Mouse (Mus musculus) mesoderm, embryonic 11.5 days (tissue): Measurements from ENCODE around the gene Dclre1a.

Source experiments
- DNase-seq: peaks from one replicate; pipeline ENCODE4 v3.0.0-alpha.2; 2012; ENCODE audit warnings: low read depth, low spot score

Gene Dclre1a

GRCm38 (mm10) chr19:56547456-56548229 is at the start of gene Dclre1a:
Gene Dclre1a, minus strand, starts transcription at chr19:56548222.
- DNase-seq: peak; percentile 63

DNA sequence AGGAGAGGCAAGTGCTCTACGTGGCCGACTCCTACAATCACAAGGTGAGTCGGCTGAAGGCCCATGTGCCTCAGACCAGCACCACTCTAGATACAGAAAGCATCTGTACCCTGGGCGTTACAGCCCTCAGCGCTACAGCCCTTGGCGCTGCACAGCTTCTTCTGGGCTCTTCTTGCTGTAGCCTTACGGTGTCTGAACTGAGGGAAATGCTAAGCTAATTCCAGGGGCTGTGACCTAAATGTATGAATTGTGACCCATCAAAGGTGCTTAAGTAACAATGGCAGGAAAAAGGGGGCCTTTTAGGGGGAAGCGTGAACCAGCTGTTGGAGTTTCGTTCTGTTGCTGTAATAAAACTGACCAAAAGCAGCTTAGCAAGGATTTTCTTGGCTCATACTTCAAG is 44.5 kb upstream of the Dclre1a start:
- no peak for DNase-seq

GRCm38 (mm10) chr19:56590250-56590649 is 42.2 kb upstream of the Dclre1a start:
- no peak for DNase-seq

GRCm38 (mm10) chr19:56589455-56589854 is 41.4 kb upstream of the Dclre1a start:
- DNase-seq: no peak

- no peak for DNase-seq
These were observed 41.0 kb upstream of the Dclre1a start for GRCm38 (mm10) chr19:56589008-56589407.

GRCm38 (mm10) chr19:56588205-56588626 is 40.2 kb upstream of the Dclre1a start:
- DNase-seq: no peak

- no peak for DNase-seq
These were observed 38.3 kb upstream of the Dclre1a start for GRCm38 (mm10) chr19:56586320-56586719.

DNA sequence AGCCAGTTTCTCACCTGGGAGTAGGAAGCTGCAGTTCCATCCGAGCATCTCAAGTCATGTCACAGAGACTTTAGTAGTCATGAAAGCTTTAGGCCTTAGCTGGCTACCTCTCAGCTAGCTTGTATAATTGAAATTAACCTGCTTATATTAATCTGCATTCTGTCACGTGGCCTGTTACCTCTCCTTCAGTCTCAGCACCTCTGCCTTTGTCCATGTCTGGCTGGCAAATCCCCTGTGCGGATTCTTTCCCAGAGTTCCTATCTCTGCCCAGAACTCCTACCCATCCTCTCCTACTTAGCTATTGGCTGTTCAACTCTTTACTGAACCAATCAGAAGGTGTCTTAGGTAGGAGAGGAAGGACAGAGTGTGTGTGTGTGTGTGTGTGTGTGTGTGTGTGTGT is 36.3 kb upstream of the Dclre1a start:
- DNase-seq: no peak

- no peak for DNase-seq
These were observed 35.8 kb upstream of the Dclre1a start for GRCm38 (mm10) chr19:56583785-56584184.

DNA sequence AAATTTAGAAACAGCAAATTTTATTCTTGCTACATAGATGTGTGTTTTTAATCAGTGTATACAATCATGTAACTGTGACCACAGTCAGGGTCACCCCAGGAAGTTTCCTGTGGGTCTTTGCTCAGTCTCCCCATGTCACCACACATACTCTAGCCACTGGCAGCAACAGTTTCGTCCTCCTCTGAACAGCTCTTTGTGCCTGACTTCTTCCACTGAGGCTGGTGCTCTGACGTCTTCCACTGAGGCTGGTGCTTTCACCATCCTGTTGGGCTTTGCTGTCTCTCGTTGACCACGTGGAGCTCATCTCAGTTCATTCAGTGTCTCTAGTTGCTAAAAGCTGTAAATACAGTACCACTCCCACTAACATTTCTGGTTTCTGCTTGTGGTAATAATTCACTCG is 34.0 kb upstream of the Dclre1a start:
- DNase-seq: no peak

DNA sequence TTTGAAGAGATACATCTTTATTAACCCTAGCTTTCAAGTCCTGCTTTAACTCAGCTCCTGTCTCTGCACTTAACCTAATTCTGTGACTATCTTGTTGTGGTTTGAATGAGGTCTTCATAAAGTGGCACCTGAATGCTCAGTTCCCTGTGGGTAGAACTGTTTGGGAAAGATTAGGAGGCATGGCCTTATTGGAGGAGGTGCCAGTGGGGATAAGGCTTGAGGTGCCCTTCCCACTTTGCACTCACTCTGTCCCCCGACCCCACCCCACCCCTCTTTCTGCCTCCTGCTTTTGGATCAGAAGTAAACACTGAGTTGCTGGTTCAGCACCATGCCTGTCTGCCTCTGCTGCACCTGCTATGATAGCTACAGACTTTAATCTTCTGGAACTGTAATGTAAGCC is 29.8 kb upstream of the Dclre1a start:
- no peak for DNase-seq

DNA sequence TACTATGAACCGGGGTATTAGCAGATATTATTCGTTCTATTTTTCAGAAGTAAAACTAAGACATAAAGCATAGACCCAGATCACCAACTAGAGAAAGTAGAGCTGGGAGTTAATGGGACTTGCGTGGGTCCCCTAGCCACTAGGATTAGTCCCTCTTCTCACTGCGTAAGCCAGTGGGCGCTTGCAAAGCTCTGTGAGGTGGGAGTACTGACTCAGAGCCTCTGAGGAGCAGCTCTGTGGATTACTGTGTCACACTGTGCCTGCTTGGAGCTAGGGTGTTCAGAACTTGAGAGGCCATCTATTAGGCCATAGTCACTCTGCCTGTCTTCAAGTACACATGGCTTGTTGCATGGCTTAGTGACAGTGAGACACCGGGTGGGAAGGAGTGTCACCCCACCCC is 25.2 kb upstream of the Dclre1a start:
- DNase-seq: no peak

DNA sequence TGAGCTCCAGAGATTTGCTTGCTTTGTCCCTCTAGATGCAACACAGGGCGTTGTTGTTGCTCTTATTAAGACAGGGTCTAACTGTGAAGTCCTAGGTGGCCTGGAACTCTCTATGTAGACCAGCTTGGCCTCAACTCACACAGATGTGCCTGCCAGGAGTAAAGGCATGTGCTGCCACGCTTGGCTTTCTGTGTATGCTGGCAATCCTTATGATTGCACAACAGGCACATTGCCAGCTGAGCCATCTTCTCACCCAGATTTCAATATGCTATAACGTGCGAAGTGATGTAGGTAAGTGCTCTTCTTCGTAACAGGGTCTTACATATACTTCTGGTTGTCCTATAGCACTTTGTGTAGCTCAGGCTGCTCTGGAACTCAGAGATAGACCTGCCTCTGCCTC is 23.9 kb upstream of the Dclre1a start:
- DNase-seq: no peak

GRCm38 (mm10) chr19:56571234-56571633 is 23.2 kb upstream of the Dclre1a start:
- no peak for DNase-seq

DNA sequence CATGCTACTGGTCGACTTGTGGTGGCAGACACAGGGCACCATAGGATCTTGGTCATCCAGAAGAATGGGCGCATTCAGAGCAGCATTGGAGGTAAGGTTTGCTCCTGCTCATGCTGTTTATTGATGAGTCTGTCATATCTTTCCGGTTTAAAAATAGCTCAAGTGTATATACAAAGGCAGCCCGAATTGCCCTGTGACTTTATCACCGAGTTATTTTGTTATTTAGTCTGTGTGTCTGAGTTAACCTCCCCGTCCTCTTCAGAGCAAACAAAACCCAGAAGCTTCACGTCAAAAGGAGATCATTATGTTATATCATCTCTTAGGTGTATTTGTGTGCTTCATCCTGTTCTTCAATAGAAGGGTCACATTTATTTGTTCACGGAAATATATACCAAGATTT is 22.8 kb upstream of the Dclre1a start:
- DNase-seq: no peak

DNA sequence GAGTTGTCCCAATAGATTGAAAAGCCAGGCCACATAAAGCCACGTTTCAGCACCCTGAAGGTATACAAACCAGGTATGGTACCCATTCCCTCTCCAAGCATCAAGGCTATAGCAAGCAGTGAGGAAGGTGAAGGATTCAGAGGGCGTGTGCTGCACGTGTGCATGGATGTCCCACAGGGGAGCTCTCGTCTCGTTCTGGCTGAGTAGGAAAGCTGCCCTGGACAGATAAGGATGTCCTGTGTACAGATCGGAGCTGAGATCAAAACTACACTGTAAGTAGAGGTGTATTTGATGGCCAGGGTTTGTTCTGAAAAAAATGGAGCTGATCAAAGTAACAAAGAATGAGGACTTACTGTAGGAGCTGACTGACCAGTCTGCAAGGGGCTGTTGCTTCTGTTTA is 18.9 kb upstream of the Dclre1a start:
- no peak for DNase-seq

DNA sequence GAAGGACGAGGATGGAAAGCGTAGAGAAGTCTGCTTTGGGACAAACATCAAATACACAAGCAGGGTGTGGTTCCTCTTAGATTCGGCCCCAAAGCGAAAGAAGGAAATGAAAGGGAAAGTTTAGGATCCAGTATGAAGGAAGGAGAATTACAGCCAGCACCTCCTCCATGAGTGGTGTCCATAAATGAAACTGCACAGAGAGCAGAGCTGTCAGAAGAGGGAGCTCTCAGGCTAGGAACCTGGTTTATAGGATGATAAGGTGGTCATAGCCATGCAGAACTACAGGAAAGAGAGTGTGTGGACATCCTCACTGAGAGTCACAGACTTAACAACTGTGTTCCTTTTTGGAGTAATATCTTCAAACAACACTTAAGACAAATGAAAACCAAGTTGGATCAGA is 18.0 kb upstream of the Dclre1a start:
- DNase-seq: peak; percentile 14

DNA sequence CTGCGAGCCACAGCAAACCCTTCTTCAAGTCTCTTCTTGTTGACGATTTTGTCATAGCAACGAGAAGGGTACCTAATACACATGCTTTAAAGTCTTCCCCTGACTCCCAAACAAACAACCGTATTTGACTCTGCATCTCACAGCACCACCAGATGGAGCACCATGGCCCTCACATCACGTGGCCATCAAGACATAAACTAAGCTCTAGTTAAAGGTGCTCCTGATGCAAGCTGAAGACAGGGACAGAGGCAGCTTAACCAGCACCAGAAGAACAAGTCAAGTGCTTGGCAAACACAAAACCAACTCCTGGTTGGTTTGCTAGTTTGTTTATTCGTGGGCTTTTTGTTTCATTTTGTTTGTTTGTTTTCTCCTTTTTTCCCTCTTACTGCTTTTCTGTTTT is 17.3 kb upstream of the Dclre1a start:
- DNase-seq: peak; percentile 4

DNA sequence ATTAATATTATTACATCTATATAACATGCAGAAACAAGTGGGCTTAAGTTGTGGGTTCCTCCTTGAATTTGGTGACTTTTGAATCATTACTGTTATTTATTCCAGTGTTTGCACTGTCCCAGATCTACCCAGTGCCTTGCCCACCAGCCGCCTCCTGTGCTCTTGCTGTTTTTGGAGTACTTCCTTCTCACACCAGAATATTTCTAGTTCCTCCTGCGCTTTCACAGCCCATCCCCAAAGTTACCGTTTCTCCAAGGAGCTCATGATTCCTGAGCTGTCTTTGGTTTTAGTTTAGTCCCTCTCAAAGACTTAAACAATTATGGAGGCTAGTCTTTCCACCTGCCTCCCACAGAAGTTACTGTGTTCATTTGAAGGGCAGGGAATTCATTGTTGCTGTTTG is 15.4 kb upstream of the Dclre1a start:
- no peak for DNase-seq

GRCm38 (mm10) chr19:56562433-56563138 is 14.6 kb upstream of the Dclre1a start:
- no peak for DNase-seq

DNA sequence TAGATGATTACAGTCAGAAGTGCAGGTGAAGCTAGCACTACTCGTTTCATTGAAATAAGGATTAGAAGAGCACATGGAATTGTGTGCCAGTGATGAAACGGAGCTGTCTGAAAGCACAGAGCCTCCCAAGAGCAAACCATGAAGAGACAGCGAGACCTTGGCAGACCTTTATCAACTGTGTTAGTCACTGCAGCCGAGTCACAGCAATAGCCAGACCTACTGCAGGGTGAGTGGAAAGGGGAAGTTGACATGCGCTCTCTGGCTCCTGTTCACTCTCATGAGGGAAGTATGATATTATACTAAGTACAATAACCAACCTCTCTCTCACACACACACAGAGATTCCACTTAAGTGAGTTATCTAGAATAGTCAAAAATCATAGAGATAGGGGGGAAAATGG is 8.0 kb upstream of the Dclre1a start:
- no peak for DNase-seq

DNA sequence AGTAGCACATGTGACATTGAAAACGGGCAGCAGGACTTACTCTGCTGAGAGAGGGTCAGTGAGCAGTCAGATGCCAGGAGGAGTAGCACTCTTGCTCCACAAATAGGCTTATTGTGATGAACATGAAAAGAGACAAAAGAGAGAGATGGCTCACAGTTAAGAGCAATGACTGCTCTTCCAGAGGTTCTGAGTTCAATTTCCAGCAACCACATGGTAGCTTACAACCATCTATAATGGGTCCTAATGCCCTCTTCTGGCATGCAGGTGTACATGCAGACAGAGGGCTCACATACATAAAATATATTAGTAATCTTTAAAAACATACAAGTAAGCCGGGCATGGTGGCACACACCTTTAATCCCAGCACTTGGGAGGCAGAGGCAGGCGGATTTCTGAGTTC is 5.2 kb upstream of the Dclre1a start:
- no peak for DNase-seq

- DNase-seq: no peak
These were observed 1.1 kb upstream of the Dclre1a start for GRCm38 (mm10) chr19:56549033-56549680.
